Mouse (Mus musculus): Measurements from ENCODE around the gene Hipk2.

Hipk2 gene

DNA sequence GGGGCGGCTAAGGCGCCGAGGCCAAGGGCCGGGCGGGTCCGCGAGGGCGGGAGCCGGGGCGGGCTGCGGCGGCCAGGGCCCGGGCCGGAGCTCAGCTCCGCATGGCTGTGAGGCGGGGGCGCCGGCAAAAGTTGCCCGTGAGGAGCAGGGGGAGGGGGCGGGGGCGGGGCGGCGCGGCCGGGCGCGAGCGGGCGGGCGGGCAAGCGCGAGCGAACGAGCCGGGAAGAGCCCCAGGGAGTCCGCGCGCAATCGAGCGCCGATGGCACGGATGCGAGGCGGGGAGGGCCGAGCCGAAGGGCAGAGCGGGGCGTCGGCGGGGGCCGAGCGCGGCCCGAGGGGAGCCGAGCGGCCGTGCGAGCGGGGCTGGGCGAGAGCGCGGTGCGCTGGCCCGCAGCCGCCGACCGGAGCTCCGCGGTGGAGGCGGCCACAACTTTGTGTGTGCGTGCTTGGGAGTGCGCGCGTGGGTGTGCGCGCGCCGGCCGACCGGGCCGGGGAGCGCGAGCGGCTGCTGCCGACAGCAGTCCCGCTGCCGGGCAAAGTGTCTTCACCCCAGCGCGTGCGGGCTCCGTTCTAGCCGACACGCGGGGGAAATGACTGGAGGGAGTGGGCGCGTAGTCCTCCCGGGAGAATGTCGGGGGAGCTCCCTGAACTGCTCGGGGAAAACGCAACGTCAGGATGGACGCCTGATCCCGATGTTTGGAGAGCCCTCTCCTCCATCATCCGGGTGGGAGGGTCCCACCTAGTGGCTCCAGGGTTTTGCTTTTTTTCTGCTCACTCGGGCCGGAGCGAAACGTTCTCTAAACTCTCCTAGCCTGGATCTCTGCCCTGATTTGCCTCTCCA lies at the start of gene Hipk2:
TSS of gene Hipk2 (minus strand) at position 95 of the 841 bp plus-strand sequence.
- DNase-seq (ENCODE audit: low read depth, low spot score), result peak; percentile 92

DNA sequence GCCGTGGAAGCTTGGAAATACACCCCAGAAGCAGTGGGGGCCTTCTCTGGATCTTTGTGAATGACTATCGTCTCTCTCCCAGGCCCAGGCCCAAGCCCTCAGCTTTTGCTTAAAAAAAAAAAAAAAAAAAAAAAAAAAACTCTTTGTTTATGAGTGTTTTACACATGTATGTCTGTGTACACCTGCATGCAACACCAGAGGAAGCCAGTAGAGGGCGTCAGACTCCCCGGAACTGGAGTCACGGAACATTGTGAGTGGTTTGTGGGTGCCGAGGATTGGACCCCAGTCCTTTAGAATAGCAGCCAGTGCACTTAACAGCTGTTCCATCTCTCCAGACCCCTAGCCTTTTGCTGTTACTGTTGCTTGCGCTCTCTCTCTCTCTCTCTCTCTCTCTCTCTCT lies 49.8 kb upstream of the Hipk2 start:
- peak; percentile 46 for DNase-seq (ENCODE audit: low read depth, low spot score)

DNA sequence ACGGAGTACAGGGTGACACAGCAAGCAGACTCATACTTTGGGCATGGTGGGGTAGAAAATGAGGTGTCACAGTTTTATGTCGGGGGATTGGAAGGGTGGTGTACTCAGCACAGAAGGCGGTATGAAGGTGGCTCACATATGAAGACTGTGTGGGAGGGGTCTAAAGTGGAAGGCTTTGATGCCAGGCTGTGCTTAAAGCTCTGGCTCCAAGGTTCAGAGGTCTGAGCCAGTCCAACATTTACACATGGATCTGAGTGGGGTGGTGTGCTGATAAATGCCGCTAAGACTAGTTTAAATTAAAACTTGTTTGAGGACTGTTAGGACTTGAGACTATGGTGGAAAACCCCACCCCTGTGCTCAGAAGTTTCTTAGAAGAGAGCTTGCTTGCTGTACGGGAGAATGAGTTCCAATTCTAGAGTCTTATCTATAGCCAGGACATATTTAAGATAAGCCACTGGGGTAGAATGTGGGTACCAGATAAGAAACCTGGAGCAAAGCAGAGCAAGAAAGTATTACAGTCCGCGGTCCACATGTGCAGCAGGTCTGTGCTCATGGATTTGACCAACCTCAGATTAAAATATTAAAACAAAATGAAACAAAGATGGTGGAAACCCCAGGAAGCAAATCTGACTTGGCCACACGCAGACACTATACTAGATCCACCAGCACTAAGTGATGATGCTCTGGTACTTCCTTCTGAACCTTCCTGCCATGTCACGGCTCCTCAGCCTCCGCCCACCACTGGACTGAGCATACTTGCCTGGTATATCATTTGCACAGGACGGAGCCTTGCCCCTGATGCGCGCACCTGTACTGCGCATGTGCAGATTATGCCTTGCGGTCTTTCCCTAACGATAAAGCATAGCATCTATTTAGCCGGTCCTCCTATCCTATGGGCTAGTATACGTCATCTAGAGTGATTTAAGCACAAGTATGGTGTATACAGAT lies 48.2 kb upstream of the Hipk2 start:
- no peak for DNase-seq (ENCODE audit: low read depth, low spot score)

DNA sequence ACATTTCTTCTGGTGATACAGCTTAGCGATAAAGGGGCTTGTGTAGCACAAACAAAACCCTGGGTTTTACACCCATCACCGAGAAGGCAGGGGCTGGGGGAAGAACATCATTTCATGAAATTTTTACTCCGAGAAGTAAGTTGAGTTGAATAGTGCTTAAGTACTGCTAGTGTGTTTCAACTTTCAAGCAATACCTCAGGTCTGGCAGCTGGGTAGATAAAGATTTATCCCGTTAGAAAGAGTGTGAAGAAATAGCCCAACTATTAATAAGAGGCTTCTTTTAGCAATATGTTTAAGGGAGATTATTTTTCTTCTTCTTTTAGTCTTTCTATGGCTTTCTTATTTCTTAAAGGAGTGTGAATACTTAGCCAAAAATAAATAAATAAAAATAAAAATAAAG lies 47.5 kb upstream of the Hipk2 start:
- no peak for DNase-seq (ENCODE audit: low read depth, low spot score)

DNA sequence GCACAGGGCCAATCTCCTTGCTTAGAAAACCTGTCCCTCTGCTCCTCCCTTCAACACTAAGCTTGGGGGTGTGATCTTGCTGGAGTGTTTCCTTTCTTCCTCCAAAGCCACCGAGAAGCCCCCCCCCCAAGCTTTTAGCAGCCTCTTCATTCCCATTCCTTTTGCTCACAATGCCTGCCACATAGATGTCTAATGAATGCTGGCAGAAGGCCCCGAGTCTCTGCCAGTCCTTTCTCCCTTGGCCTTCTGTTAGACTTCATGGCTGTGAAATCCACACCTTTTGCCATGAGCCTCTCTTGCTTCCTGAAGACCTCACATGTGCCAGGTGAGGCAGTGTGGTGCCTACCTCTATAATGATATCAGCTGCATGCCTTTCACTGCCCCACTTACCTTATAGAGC lies 46.6 kb upstream of the Hipk2 start:
- DNase-seq (ENCODE audit: low read depth, low spot score), result no peak

DNA sequence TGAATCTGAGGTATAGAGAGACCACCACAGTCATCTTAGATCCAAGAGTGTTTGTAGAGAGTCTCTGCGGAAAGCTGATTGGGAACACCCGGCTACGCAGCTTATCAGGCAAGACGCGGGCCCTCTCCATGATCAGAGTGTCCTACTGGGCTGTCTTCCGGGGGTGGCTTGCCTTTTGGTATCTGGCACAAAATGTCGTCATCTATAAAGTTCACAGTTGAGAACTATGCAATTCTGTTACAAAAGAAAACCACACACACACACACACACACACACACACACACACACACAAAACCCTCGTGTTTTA lies 45.8 kb upstream of the Hipk2 start:
- DNase-seq (ENCODE audit: low read depth, low spot score), result no peak

DNA sequence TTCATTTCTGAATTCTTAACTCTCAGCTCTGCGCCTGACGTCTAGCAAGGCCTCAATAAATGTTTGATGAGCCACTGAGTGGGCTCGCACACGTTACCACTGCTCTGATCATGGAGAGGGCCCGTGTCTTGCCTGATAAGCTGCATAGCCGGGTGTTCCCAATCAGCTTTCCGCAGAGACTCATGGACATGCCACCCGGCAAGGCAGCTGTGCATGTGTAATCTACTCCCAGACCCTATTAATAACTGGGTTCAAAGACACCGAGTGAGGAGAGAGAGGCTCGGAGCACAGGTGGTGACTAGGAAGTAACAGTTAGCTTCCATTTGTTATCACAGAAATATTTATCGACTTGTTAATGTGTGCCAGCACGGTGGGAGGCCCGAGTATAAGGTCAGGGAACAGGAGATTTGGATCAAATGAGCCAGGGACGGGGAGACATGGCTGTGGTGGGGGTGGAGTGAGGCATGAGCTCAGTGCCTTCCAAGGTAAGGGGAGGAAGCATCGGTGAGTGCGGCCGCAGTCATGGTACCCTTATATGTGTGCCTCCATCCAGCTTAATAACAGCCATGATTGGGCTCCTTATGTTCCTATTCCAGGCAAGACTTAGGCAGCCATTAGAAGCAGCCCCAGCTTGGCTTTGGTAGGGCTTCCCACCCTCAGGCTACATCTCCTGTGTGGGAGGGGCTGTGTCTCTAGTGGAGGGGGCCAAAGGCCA lies 45.3 kb upstream of the Hipk2 start:
- DNase-seq (ENCODE audit: low read depth, low spot score), result no peak

DNA sequence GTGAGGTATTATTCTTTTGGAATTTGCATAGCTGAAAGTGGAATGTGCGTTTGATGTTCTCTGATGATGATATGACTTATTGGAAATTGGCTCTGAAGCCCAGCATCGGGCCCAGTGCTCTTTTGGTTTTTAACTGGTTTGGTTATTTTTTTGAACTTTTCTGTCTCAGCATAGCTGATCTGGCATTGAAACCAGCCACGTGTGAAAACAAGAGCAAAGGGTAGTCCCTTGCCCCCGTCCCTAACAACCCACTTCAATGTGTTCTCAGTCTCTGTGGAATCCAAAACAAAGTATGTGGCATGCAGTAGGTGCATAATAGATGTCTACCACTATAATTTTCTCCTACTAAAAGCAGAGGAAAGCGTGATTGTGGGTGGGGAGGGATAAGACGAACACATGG lies 44.2 kb upstream of the Hipk2 start:
- DNase-seq (ENCODE audit: low read depth, low spot score), result no peak

DNA sequence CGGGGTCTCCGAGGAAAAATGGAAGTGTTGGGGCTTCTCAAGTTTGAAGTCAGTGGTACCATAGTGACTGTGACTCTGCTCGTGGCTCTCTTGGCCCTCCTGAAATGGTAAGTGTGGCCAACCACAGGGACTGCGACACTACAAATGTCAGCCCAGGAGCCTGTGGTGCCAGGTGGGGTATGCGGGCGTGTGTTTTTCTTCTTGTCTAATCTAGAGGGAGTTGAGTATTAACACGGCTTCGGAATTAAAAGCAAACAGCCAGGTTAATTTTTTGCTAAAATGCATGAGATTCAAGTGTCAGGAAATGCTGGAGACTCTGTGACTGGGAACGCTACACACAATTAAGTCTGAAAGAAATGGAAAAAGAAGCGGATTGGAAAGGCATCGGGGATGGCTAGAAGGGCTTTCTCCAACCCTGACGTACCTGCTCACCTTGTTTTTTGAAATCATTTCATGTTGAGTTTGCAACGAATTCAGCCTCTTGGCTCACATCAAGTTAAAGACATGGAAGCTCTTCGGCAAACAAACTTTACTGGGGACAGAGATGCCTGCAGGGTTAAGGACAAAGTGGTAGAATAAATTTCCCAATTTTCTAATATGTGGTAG lies 43.3 kb upstream of the Hipk2 start:
- no peak for DNase-seq (ENCODE audit: low read depth, low spot score)

DNA sequence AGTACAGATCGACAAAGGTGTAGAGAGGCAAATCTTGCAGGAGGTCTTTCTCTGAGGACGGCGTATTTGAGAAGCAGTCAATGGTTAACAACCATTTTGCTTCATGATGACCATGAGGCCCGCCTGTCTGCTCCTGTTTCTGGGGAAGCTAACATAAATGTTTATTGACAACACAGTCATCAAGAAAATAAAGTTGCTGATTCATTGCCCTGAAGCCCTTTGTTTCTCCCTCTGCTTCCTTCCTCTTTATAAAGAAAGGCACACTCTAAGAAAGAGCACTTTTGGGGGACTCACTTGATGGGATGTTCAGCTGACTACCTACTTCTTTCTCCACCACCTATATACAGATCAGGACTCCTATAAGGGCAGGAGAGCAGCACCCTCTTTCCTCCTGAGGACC lies 42.8 kb upstream of the Hipk2 start:
- no peak for DNase-seq (ENCODE audit: low read depth, low spot score)

DNA sequence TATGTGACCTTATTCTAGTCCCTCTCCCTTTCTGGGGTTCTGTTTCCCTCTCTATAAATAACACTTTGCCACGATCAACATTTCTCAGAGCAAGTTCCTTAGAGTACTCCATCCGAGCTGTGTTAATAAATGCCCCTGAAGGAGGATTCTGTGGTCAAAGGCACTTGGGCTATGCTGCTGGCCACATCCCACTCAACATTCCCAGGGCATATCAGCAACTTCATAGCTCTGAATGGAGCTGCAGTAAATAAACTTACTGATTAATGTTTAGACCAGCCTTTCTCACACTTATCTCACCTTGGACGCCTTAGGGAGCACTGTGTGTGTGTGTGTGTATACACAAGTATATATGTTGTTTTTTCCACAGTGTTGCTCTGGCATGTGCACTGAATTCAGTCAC lies 41.5 kb upstream of the Hipk2 start:
- no peak for DNase-seq (ENCODE audit: low read depth, low spot score)

DNA sequence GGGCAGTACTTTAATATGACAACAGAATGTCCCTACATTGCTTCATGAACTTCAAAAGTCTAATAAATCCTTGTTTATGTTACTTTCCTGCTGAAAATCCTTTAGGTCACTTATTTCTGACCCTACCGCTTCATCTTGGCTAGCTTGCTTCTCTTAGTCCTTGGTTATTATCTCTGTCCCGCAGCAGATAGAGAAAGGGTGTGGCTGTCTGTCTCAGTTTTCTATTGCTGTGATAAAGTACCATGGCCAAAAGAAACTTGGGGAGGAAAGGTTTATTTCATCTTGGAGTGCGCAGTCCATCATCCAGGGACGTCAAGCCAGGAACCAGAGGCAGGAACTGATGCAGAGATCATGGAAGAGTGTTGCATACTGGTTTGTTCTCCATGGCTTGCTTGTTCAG lies 40.6 kb upstream of the Hipk2 start:
- no peak for DNase-seq (ENCODE audit: low read depth, low spot score)

DNA sequence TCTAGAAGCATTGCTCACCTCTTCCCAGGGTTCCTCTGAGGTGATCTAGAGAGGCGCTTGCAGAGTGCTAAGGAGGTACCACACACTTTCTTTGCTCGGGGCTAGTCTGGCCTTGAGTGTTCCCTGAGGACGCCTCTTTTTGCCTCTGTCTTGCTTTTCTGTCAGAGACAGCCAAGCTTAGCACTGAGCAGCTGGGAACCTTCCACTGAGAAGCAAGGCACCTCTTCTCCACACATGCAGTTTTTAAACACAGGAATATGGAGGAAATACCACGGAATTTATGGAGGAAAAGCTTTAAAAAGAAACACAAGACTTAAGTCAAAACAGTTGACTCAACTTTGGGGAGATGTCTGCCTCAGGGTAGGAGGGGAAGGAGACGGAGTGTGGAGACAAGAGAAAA lies 39.8 kb upstream of the Hipk2 start:
- DNase-seq (ENCODE audit: low read depth, low spot score), result no peak

DNA sequence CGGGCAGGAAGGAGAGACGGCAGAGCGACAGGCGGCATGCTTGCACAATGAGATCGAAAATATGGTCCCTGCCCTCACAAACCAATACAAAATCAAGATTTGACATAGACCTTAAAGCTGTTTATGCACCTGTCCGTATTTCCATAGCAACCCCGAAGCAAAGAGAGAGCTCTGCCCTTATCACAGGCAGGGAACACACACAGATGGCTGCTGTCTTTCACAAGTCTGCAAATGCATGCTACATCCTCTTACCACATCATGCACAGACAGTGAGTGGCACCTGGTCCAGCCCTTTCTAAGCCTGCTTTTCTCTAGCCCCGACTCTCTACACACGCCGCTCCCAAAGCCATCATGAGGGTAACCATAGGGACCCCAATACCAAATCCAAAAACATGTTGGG lies 38.2 kb upstream of the Hipk2 start:
- DNase-seq (ENCODE audit: low read depth, low spot score), result no peak

DNA sequence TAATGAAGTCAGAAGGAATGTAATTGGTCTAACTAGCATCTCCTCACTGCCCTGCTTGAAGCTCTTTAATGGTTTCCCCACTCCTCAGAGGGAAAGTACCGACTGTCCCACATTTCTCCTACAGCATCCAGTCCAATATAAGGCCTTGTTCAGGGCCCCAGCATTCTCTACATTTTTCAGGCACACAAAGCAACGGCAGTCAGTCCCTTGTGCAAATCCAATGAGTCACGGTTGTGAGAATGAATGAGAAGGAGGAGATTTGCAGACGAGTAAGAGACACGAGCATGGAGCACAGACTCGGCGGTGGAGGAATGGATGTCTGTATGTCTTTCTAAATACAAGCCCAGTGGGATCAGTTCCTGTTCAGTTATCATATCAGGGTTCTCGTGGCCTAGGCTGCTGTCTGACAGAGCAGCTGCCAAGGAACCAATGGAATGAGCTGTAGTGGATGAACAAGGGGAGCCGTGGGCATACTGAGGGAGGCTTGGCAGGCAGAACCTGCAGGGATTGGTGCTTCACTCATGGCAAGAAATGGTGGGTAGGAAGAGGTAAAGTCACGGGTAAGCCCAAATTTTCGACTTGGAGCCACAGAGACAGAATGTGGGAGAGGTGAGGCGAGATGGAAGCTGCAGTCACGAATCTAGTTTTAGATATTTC lies 37.5 kb upstream of the Hipk2 start:
- no peak for DNase-seq (ENCODE audit: low read depth, low spot score)

DNA sequence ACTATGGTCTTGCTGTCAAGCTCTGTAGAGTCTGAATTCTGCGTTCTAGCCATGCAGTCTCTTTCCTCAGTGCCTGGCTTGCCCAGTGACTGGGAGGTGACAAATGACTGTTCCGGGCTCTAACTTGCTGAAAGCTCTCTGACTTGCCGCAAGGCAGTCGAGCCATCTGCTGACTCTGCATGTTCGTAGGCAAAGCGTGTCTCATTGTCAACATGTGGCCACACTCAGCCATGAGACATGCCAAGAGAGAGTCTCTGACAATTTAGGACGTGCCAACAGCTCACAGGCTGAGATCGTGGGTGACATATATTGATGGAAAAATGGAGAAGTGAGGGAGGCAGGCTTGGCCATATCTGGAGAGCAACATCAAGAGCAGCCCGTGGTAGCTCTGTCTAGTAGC lies 36.9 kb upstream of the Hipk2 start:
- DNase-seq (ENCODE audit: low read depth, low spot score), result no peak

DNA sequence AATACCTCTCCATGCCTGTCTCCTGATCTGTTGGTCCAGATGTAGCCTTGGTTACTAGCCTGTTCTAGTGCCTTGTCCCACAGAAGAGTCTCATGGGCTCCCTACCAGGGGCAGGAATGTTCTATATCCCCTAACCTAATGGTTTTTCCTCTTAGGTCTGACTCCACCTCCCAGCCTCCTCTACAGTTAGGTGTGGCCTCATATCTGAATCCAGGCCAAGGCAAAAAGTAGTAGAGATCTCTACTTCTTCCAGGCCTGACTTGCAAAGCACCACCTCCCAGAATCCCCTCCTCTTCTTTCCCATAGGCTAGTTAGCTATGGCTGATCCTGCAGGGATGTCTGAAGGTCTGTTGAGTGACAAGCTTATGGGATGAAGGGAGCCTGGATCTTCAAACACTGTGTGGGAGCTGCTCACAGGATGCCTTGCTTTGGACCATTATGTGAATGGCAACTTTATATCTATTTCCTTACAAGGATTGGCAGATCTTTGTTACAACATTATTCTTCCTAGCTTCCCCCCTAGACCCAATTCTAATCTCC lies 36.2 kb upstream of the Hipk2 start:
- DNase-seq (ENCODE audit: low read depth, low spot score), result no peak

DNA sequence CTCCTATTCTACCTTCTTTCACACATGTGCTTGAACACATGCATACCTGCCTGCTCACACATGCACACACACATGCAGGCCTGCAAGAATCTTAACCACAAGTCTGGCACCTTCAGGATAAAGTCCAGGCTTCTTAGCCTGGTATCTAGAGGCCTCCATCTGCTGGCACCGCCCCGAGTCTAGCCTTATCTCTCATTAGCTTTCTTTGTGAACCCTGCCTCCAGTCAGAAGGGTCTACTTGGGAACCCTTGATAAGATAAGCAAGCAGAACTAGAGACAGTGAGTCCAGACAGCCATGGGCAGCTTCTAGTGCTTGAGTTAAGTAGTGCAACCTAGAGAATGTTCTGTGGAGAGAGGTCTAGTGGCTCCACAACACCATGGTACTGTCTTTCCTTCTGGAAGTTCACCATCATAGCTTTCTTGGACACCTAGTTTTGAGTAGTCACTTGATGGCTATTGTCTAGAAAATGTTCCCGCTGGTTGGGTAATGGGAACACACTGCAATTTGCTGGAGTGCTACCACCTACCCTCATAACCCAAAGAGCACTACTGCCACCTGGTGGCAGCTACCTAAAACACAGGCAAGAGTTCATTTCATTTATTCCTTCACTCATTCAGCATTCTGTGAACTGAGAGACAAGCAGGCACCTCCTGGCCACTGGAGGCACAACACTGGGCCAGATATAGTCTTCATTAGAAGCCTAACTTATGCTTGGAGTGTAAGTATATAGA lies 35.0 kb upstream of the Hipk2 start:
- peak; percentile 81 for DNase-seq (ENCODE audit: low read depth, low spot score)

DNA sequence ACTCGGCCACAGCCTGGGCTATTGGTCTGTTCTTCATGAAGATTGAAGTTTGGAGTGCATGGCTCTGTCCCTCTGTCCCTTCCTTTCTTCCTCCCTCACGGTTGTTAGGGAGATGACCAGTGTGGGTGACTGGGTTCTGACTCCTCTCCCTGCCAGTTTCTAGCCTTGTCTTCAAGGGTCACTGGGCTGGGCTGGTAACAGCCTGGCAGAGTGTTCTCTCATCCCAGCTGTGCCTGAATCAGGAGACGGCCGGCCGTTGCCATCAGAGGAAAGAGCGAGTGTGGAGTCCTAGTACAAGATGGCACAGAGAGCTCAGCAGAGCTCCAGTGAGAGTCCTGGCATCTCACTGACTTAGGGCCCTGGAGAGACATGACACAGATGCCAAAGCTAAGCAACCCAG lies 32.4 kb upstream of the Hipk2 start:
- DNase-seq (ENCODE audit: low read depth, low spot score), result no peak

DNA sequence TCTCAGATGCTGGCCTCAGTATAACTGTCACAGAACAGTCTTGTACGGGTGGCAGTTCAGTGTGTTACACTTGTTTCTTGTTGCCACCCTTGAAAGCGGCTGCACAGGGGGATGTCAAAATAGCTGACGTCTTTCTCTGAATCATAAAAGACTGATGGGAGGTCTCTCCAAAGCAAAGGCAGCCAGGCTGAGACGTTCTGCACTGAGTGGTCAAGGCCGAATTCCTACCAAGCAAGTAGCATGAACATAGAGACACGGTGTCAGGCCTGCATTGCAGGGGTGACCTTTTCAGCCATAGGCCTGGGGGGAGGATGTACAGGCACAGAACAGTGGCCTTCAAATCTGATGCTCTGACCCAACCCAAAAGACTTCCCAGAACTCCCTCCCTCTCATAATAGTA lies 30.0 kb upstream of the Hipk2 start:
- no peak for DNase-seq (ENCODE audit: low read depth, low spot score)
